Mouse (Mus musculus) monocyte, adult 2 months (primary cell): ENCODE measurements around the gene Cit.

Source experiments
- DNase-seq, 2 experiments: peaks; one replicate each; pipeline ENCODE4 v3.0.0; 2022; ENCODE audit warnings: low spot score in 2 of 2, low read depth in 1 of 2

Gene Cit

GRCm38 (mm10) chr5:115958344-115958743 lies 113.3 kb downstream of the Cit start:
- no peak for DNase-seq

GRCm38 (mm10) chr5:115958814-115959213 lies 113.7 kb downstream of the Cit start:
- no peak for DNase-seq

- DNase-seq: no peak
These were observed 116.7 kb downstream of the Cit start for GRCm38 (mm10) chr5:115961809-115962208.

- no peak for DNase-seq
These were observed 126.2 kb downstream of the Cit start for GRCm38 (mm10) chr5:115971236-115971635.

- DNase-seq: no peak
These were observed 130.6 kb downstream of the Cit start for GRCm38 (mm10) chr5:115975672-115976071.

GRCm38 (mm10) chr5:115976446-115976845 lies 131.4 kb downstream of the Cit start:
- DNase-seq: no peak

GRCm38 (mm10) chr5:115977266-115977665 lies 132.2 kb downstream of the Cit start:
- no peak for DNase-seq

- DNase-seq: peak in 1 of 2 experiments; percentile 26
These were observed 132.7 kb downstream of the Cit start for GRCm38 (mm10) chr5:115977757-115978156.

- no peak for DNase-seq
These were observed 133.2 kb downstream of the Cit start for GRCm38 (mm10) chr5:115978255-115978654.

GRCm38 (mm10) chr5:115979134-115979696 lies 134.1 kb downstream of the Cit start:
- no peak for DNase-seq

GRCm38 (mm10) chr5:115980537-115980936 lies 135.5 kb downstream of the Cit start:
- no peak for DNase-seq

- no peak for DNase-seq
These were observed 137.7 kb downstream of the Cit start for GRCm38 (mm10) chr5:115982671-115983373.

- no peak for DNase-seq
These were observed 139.3 kb downstream of the Cit start for GRCm38 (mm10) chr5:115984392-115984791.

- DNase-seq: no peak
These were observed 140.0 kb downstream of the Cit start for GRCm38 (mm10) chr5:115985101-115985500.

- DNase-seq: no peak
These were observed 142.2 kb downstream of the Cit start for GRCm38 (mm10) chr5:115987284-115987683.

- DNase-seq: no peak
These were observed 146.6 kb downstream of the Cit start for GRCm38 (mm10) chr5:115991717-115992116.

GRCm38 (mm10) chr5:115994101-115994500 lies 149.0 kb downstream of the Cit start:
- DNase-seq: no peak

- no peak for DNase-seq
These were observed 152.3 kb downstream of the Cit start for GRCm38 (mm10) chr5:115997376-115997775.

GRCm38 (mm10) chr5:116003154-116003553 lies 158.1 kb downstream of the Cit start:
- DNase-seq: no peak

- DNase-seq: no peak
These were observed 158.7 kb downstream of the Cit start for GRCm38 (mm10) chr5:116003825-116004224.

GRCm38 (mm10) chr5:116004271-116004670 lies 159.2 kb downstream of the Cit start:
- DNase-seq: no peak

GRCm38 (mm10) chr5:116006324-116007099 lies 161.4 kb downstream of the Cit start:
- no peak for DNase-seq
